Mouse (Mus musculus): ENCODE results near the gene Gps2.

GRCm38 (mm10) chr11:69871822-69872221 lies 41.9 kb upstream of the Gps2 start:
- TF ChIP-seq POLR2A (IDR thresholded peaks at IDR 0.05; ENCODE audit: extremely low read depth, insufficient read depth, low read length) (no peak), CTCF (IDR thresholded peaks at IDR 0.05; ENCODE audit: low read depth, low read length) (no peak)
